Mouse (Mus musculus): ENCODE results near the gene Coro2b. TPM values are rescaled to one million over a fixed set of nuclear protein-coding genes. Genes with fewer than 3 reads are reported as not detected.
A peak's percentile ranks its signal among the peaks of the same experiment; 100 is the strongest.

Coro2b gene
- polyA plus RNA-seq, 1 experiment from 2014 or later, result 19.9 TPM

GRCm38 (mm10) chr9:62438085-62438754 lies 98.6 kb downstream of the Coro2b start:
- Histone ChIP-seq H3K27ac (ENCODE audit: low read length) (peak overlapping the region; percentile 69), H3K4me3 (ENCODE audit: low read length) (no peak overlapping the region), H3K36me3 (ENCODE audit: insufficient read depth, low read length) (no peaks in the 10 kb centered on the region), H3K9ac (replicated peaks; ENCODE audit: low read length) (no peak overlapping the region), H3K4me2 (replicated peaks; ENCODE audit: low read depth, low read length) (no peak overlapping the region), H3K27me3 (ENCODE audit: insufficient read depth, low read length) (no peaks in the 10 kb centered on the region), H3K9me3 (ENCODE audit: low read length) (no peaks in the 10 kb centered on the region), H3K4me1 (ENCODE audit: insufficient read depth, low read length) (peaks cover 17% of the 10 kb centered on the region)
- 75% methylated on average over 5 of the region's 5 CpGs for WGBS
- ATAC-seq (ENCODE audit: low FRiP score, low TSS enrichment), result no peak

GRCm38 (mm10) chr9:62437446-62437845 lies 99.4 kb downstream of the Coro2b start:
- Histone ChIP-seq H3K9me3 (ENCODE audit: low read length) (no peaks in the 10 kb centered on the region), H3K9ac (replicated peaks; ENCODE audit: low read length) (no peak overlapping the region), H3K27me3 (ENCODE audit: insufficient read depth, low read length) (no peaks in the 10 kb centered on the region), H3K4me1 (ENCODE audit: insufficient read depth, low read length) (peaks cover 21% of the 10 kb centered on the region), H3K36me3 (ENCODE audit: insufficient read depth, low read length) (no peaks in the 10 kb centered on the region), H3K4me3 (ENCODE audit: low read length) (no peak overlapping the region), H3K27ac (ENCODE audit: low read length) (no peak overlapping the region), H3K4me2 (replicated peaks; ENCODE audit: low read depth, low read length) (no peak overlapping the region)
- WGBS, result 93% methylated on average over 7 of the region's 7 CpGs
- no peak for ATAC-seq (ENCODE audit: low FRiP score, low TSS enrichment)

GRCm38 (mm10) chr9:62435613-62436318 lies 101.1 kb downstream of the Coro2b start:
- no peaks in the 10 kb centered on the region for H3K27me3 ChIP-seq (ENCODE audit: insufficient read depth, low read length)
- H3K4me1 ChIP-seq (ENCODE audit: insufficient read depth, low read length), result peaks cover 22% of the 10 kb centered on the region
- H3K36me3 ChIP-seq (ENCODE audit: insufficient read depth, low read length), result no peaks in the 10 kb centered on the region; the same call in 1 of the 2 replicates
- no peaks in the 10 kb centered on the region for H3K9me3 ChIP-seq (ENCODE audit: low read length)
- peak overlapping the region; percentile 93 for H3K27ac ChIP-seq (ENCODE audit: low read length)
- peak overlapping the region; percentile 48 for H3K4me2 ChIP-seq (replicated peaks; ENCODE audit: low read depth, low read length)
- 3% methylated on average over 12 of the region's 12 CpGs for WGBS
- H3K9ac ChIP-seq (replicated peaks; ENCODE audit: low read length), result peak overlapping the region; percentile 19
- H3K4me3 ChIP-seq (ENCODE audit: low read length), result peak overlapping the region; percentile 11; the same call in 1 of the 2 replicates
- ATAC-seq (ENCODE audit: low FRiP score, low TSS enrichment), result peak; percentile 93

GRCm38 (mm10) chr9:62432261-62433060 lies 104.4 kb downstream of the Coro2b start:
- Histone ChIP-seq H3K36me3 (ENCODE audit: insufficient read depth, low read length) (peaks cover 6% of the 10 kb centered on the region; the same call in 1 of the 2 replicates), H3K27me3 (ENCODE audit: insufficient read depth, low read length) (no peaks in the 10 kb centered on the region), H3K4me3 (ENCODE audit: low read length) (no peak overlapping the region), H3K27ac (ENCODE audit: low read length) (no peak overlapping the region), H3K4me1 (ENCODE audit: insufficient read depth, low read length) (peaks cover 22% of the 10 kb centered on the region), H3K4me2 (replicated peaks; ENCODE audit: low read depth, low read length) (no peak overlapping the region), H3K9me3 (ENCODE audit: low read length) (no peaks in the 10 kb centered on the region), H3K9ac (replicated peaks; ENCODE audit: low read length) (no peak overlapping the region)
- no peak for ATAC-seq (ENCODE audit: low FRiP score, low TSS enrichment)
- WGBS, result 46% methylated on average over 15 of the region's 15 CpGs

GRCm38 (mm10) chr9:62430741-62431140 lies 106.1 kb downstream of the Coro2b start:
- Histone ChIP-seq H3K27ac (ENCODE audit: low read length) (no peak overlapping the region), H3K9ac (replicated peaks; ENCODE audit: low read length) (no peak overlapping the region), H3K4me3 (ENCODE audit: low read length) (no peak overlapping the region), H3K27me3 (ENCODE audit: insufficient read depth, low read length) (no peaks in the 10 kb centered on the region), H3K36me3 (ENCODE audit: insufficient read depth, low read length) (peaks cover 6% of the 10 kb centered on the region; the same call in 1 of the 2 replicates), H3K4me1 (ENCODE audit: insufficient read depth, low read length) (peaks cover 21% of the 10 kb centered on the region), H3K4me2 (replicated peaks; ENCODE audit: low read depth, low read length) (no peak overlapping the region), H3K9me3 (ENCODE audit: low read length) (no peaks in the 10 kb centered on the region)
- no peak for ATAC-seq (ENCODE audit: low FRiP score, low TSS enrichment)
- WGBS, result 97% methylated on average over 4 of the region's 4 CpGs

- no peak overlapping the region for H3K4me3 ChIP-seq (ENCODE audit: low read length)
- 75% methylated on average over 8 of the region's 8 CpGs for WGBS
These were observed 109.8 kb downstream of the Coro2b start for GRCm38 (mm10) chr9:62427010-62427409.

GRCm38 (mm10) chr9:62426531-62426930 lies 110.3 kb downstream of the Coro2b start:
- Histone ChIP-seq H3K9me3 (ENCODE audit: low read length) (no peaks in the 10 kb centered on the region), H3K4me3 (ENCODE audit: low read length) (no peak overlapping the region), H3K36me3 (ENCODE audit: insufficient read depth, low read length) (peaks cover 15% of the 10 kb centered on the region), H3K9ac (replicated peaks; ENCODE audit: low read length) (no peak overlapping the region), H3K4me1 (ENCODE audit: insufficient read depth, low read length) (peaks cover 11% of the 10 kb centered on the region), H3K27ac (ENCODE audit: low read length) (no peak overlapping the region), H3K4me2 (replicated peaks; ENCODE audit: low read depth, low read length) (no peak overlapping the region), H3K27me3 (ENCODE audit: insufficient read depth, low read length) (no peaks in the 10 kb centered on the region)
- no peak for ATAC-seq (ENCODE audit: low FRiP score, low TSS enrichment)
- WGBS, result 90% methylated on average over 6 of the region's 6 CpGs

More at GRCm38 (mm10) chr9:62427010-62427409, 109.8 kb downstream of the Coro2b start:
- Histone ChIP-seq H3K9me3 (ENCODE audit: low read length) (no peaks in the 10 kb centered on the region), H3K9ac (replicated peaks; ENCODE audit: low read length) (no peak overlapping the region), H3K27ac (ENCODE audit: low read length) (no peak overlapping the region), H3K27me3 (ENCODE audit: insufficient read depth, low read length) (no peaks in the 10 kb centered on the region), H3K36me3 (ENCODE audit: insufficient read depth, low read length) (peaks cover 15% of the 10 kb centered on the region), H3K4me2 (replicated peaks; ENCODE audit: low read depth, low read length) (no peak overlapping the region), H3K4me1 (ENCODE audit: insufficient read depth, low read length) (peaks cover 11% of the 10 kb centered on the region)
- ATAC-seq (ENCODE audit: low FRiP score, low TSS enrichment), result no peak

- Histone ChIP-seq H3K9me3 (ENCODE audit: low read length) (no peaks in the 10 kb centered on the region), H3K4me2 (replicated peaks; ENCODE audit: low read depth, low read length) (no peak overlapping the region), H3K27me3 (ENCODE audit: insufficient read depth, low read length) (no peaks in the 10 kb centered on the region), H3K9ac (replicated peaks; ENCODE audit: low read length) (no peak overlapping the region), H3K4me3 (ENCODE audit: low read length) (no peak overlapping the region), H3K27ac (ENCODE audit: low read length) (peak overlapping the region; percentile 70), H3K36me3 (ENCODE audit: insufficient read depth, low read length) (peaks cover 15% of the 10 kb centered on the region), H3K4me1 (ENCODE audit: insufficient read depth, low read length) (peaks cover 14% of the 10 kb centered on the region)
- WGBS, result 55% methylated on average over 19 of the region's 19 CpGs
- ATAC-seq (ENCODE audit: low FRiP score, low TSS enrichment), result no peak
These were observed 110.8 kb downstream of the Coro2b start for GRCm38 (mm10) chr9:62426021-62426420.

- Histone ChIP-seq H3K4me2 (replicated peaks; ENCODE audit: low read depth, low read length) (no peak overlapping the region), H3K9me3 (ENCODE audit: low read length) (no peaks in the 10 kb centered on the region), H3K4me3 (ENCODE audit: low read length) (no peak overlapping the region), H3K27me3 (ENCODE audit: insufficient read depth, low read length) (no peaks in the 10 kb centered on the region), H3K9ac (replicated peaks; ENCODE audit: low read length) (no peak overlapping the region), H3K4me1 (ENCODE audit: insufficient read depth, low read length) (peaks cover 19% of the 10 kb centered on the region), H3K36me3 (ENCODE audit: insufficient read depth, low read length) (peaks cover 14% of the 10 kb centered on the region), H3K27ac (ENCODE audit: low read length) (peak overlapping the region; percentile 70)
- no peak for ATAC-seq (ENCODE audit: low FRiP score, low TSS enrichment)
- 33% methylated on average over 5 of the region's 5 CpGs for WGBS
These were observed 111.6 kb downstream of the Coro2b start for GRCm38 (mm10) chr9:62425265-62425664.
